Mouse (Mus musculus): ENCODE data around the gene Trpt1. TPM values are rescaled to one million over a fixed set of nuclear protein-coding genes. Genes with fewer than 3 reads are reported as not detected.

The Trpt1 gene
- total RNA-seq, 2 experiments from 2014 or later, result 8.2 to 16.8 TPM

GRCm38 (mm10) chr19:6992011-6992858 is 3.7 kb upstream of the Trpt1 start, which contains the start of gene Dnajc4:
Gene Dnajc4 (minus strand): TSS chr19:6992572.
- peak; percentile 98 to 99 for DNase-seq

GRCm38 (mm10) chr19:6993011-6993770 is 2.7 kb upstream of the Trpt1 start:
- no peak for DNase-seq

- DNase-seq, result no peak
Measured at GRCm38 (mm10) chr19:6994002-6994401, 1.9 kb upstream of the Trpt1 start.

GRCm38 (mm10) chr19:6994489-6994888 is 1.4 kb upstream of the Trpt1 start:
- DNase-seq, result no peak

- DNase-seq, result peak; percentile 24 to 50
Measured at GRCm38 (mm10) chr19:6995255-6995991, 508 bp upstream of the Trpt1 start.

- no peak for DNase-seq
Measured at GRCm38 (mm10) chr19:6997721-6998290, 1.9 kb downstream of the Trpt1 start.

GRCm38 (mm10) chr19:6999360-7000063 is 3.6 kb downstream of the Trpt1 start:
- DNase-seq, result no peak

GRCm38 (mm10) chr19:7006892-7007593 is 11.1 kb downstream of the Trpt1 start:
- DNase-seq, result no peak

GRCm38 (mm10) chr19:7012426-7012825 is 16.5 kb downstream of the Trpt1 start:
- DNase-seq, result no peak

- DNase-seq, result no peak
Measured at GRCm38 (mm10) chr19:7013984-7014383, 18.1 kb downstream of the Trpt1 start.

GRCm38 (mm10) chr19:7014481-7015135 is 18.7 kb downstream of the Trpt1 start:
- DNase-seq, result no peak

GRCm38 (mm10) chr19:7017541-7018457 is 21.9 kb downstream of the Trpt1 start:
- no peak for DNase-seq

- DNase-seq, result no peak
Measured at GRCm38 (mm10) chr19:7018546-7018945, 22.6 kb downstream of the Trpt1 start.

GRCm38 (mm10) chr19:7019191-7019590 is 23.3 kb downstream of the Trpt1 start, which contains the start of gene Fermt3:
Gene Fermt3 (minus strand): TSS chr19:7019469.
- DNase-seq, result peak; percentile 21 to 39

GRCm38 (mm10) chr19:7020224-7020641 is 24.3 kb downstream of the Trpt1 start:
- peak; percentile 74 to 79 for DNase-seq

- DNase-seq, result no peak
Measured at GRCm38 (mm10) chr19:7029531-7029930, 33.6 kb downstream of the Trpt1 start.

GRCm38 (mm10) chr19:7034006-7034405 is 38.1 kb downstream of the Trpt1 start:
- DNase-seq, result no peak

- peak; percentile 60 to 66 for DNase-seq
Measured at GRCm38 (mm10) chr19:7039088-7039720, 43.3 kb downstream of the Trpt1 start.

Data from adrenal gland, postnatal 36 days (tissue).